Mouse (Mus musculus) adrenal gland, adult 10 weeks (tissue): ENCODE data around the gene Lamc2. TPM values are rescaled to one million over a fixed set of nuclear protein-coding genes. Genes with fewer than 3 reads are reported as not detected.

Source experiments
- polyA plus RNA-seq: library from polyadenylated mRNA; stranded (reverse); fragments of 350-450 nt; fragmentation: Illumina TruSeq; extraction: RNeasy Lipid Tissue Mini Kit (QIAGEN cat#74804); gene quantifications from one replicate; pipeline ENCODE4 v1.2.3, GENCODE M21; 2014; ENCODE audit warnings: low read depth, low replicate concordance

Gene Lamc2
- 0.35 TPM for polyA plus RNA-seq

DNA sequence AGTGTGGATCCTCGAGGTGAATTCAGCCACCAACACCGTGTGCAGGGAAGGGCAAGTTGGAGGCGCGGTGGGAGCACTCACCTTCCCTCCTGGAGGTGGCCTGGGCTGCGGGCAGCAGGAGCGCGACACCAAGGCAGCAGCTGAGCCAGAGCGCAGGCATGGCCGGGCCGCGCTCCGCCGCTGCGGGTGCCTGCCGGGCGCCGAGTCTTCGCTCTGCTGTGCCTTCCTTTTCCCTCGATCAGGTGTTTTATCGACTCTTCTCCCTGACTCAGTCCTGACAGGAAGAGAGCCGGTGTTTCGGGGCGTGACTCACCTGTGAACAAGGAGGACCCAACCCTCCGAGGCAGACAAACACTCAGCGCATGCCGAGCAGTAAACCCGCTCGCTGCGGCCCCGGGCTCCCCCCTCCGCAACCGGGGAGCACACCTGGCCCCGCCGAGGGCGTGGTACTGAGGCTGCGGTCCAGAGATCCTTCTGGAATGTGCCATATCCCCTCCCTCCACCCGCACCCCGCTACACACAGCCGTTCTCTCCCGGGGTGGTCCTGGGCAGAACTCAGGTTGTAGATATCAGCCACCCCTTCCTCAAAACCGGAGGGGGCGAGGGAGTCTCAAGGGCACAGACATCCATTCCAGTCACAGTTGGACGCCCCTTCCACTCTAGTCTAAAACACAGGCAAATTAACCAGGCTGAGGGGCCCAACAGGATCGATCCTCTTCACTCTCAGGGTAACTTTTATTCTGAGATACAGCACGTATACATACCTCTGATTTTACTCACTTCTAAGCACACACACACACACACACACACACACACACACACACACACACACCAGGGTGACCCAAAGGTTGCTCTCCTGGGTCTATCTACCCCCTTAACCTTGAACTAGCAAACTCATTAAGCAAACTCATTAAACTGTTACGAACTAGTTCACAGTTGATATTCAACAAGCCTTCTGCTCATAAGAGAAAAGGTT is at the start of gene Lamc2:
TSS of gene Lamc2 (minus strand) at position 620 of the 976 bp plus-strand sequence.

Other genes with a start within 250 kb of the Lamc2 start
- 0.47 TPM for gene Nmnat2, start 231.5 kb downstream of the Lamc2 start, polyA plus RNA-seq
- 39.3 TPM for gene Lamc1, start 146.3 kb upstream of the Lamc2 start, polyA plus RNA-seq
- gene Shcbp1l, start 238.7 kb upstream of the Lamc2 start, polyA plus RNA-seq: 0.99 TPM